Mouse (Mus musculus) mouse embryonic stem cell (cell line): ENCODE results near the gene Tmem40.

Experiments
- in situ Hi-C, 2 experiments: fragments of 300-500 bp; cut with MboI; formaldehyde crosslinking; loops; 1 replicate in 1 of 2; 3 replicates in 1 of 2; pipeline ENCODE4 v1.14.3; 2019 to 2020; ENCODE audit warnings: low sequenced_read_pairs in 2 of 2, low pct_unique_long_range_greater_than_20kb in 1 of 2, mixed read lengths in 1 of 2; ENCODE audit not compliant: unreplicated experiment in 1 of 2

Tmem40 gene

GRCm38 (mm10) chr6:115727108-115727507, 35.1 kb downstream of the Tmem40 start:
- in situ Hi-C loops: no loop called here

GRCm38 (mm10) chr6:115722246-115722645, 40.0 kb downstream of the Tmem40 start:
- in situ Hi-C loops: no loop called here

GRCm38 (mm10) chr6:115717715-115718558, 44.3 kb downstream of the Tmem40 start:
- in situ Hi-C loops: no loop called here

GRCm38 (mm10) chr6:115717101-115717652, 45.0 kb downstream of the Tmem40 start:
- in situ Hi-C loops: no loop called here

GRCm38 (mm10) chr6:115711261-115711660, 50.9 kb downstream of the Tmem40 start:
- in situ Hi-C loops: no loop called here

- in situ Hi-C loops: no loop called here
Measured at GRCm38 (mm10) chr6:115702901-115703300, 59.3 kb downstream of the Tmem40 start.

- in situ Hi-C loops: no loop called here
Measured at GRCm38 (mm10) chr6:115701302-115701701, 60.9 kb downstream of the Tmem40 start.

GRCm38 (mm10) chr6:115700778-115701177, 61.4 kb downstream of the Tmem40 start:
- in situ Hi-C loops: no loop called here

- in situ Hi-C loops: no loop called here
Measured at GRCm38 (mm10) chr6:115698699-115699098, 63.5 kb downstream of the Tmem40 start.

- in situ Hi-C loops: no loop called here
Measured at GRCm38 (mm10) chr6:115697739-115698558, 64.3 kb downstream of the Tmem40 start.

- in situ Hi-C loops: no loop called here
Measured at GRCm38 (mm10) chr6:115696707-115697215, 65.4 kb downstream of the Tmem40 start.

GRCm38 (mm10) chr6:115695124-115695523, 67.1 kb downstream of the Tmem40 start:
- in situ Hi-C loops: no loop called here

GRCm38 (mm10) chr6:115694441-115694842, 67.8 kb downstream of the Tmem40 start:
- in situ Hi-C loops: no loop called here

GRCm38 (mm10) chr6:115692963-115693730, 69.1 kb downstream of the Tmem40 start:
- in situ Hi-C loops: no loop called here

GRCm38 (mm10) chr6:115692163-115692950, 69.9 kb downstream of the Tmem40 start:
- in situ Hi-C loops: no loop called here

GRCm38 (mm10) chr6:115690105-115690504, 72.1 kb downstream of the Tmem40 start:
- in situ Hi-C loops: no loop called here

- in situ Hi-C loops: no loop called here
Measured at GRCm38 (mm10) chr6:115688589-115688988, 73.6 kb downstream of the Tmem40 start.

- in situ Hi-C loops: no loop called here
Measured at GRCm38 (mm10) chr6:115687753-115688152, 74.5 kb downstream of the Tmem40 start.
